Mouse (Mus musculus): ENCODE measurements at regions not wholly inside any gene's neighbourhood (a gene's known extent, or its start where the extent isn't known, plus 50 kb on each side); places are given as distances from the start of the nearest gene placed in this dataset.

GRCm38 (mm10) chr1:7319313-7319712, 2511.6 kb downstream of the Gm37988 start:
- Histone ChIP-seq H3K4me2 (ENCODE audit: low read depth, low read length, poor library complexity, severe bottlenecking) (no peak overlapping the region), H3K9me3 (ENCODE audit: low read length) (no peaks in the 10 kb centered on the region), H3K27ac (ENCODE audit: low read depth, low read length) (no peak overlapping the region), H3K9ac (replicated peaks; ENCODE audit: low read length, poor library complexity, severe bottlenecking) (no peak overlapping the region), H3K27me3 (ENCODE audit: insufficient read depth, low read length) (no peaks in the 10 kb centered on the region), H3K4me1 (ENCODE audit: insufficient read depth, low read length) (no peaks in the 10 kb centered on the region), H3K4me3 (ENCODE audit: low read depth, low read length) (no peak overlapping the region), H3K36me3 (ENCODE audit: insufficient read depth, low read length) (no peaks in the 10 kb centered on the region)
- DNase-seq (ENCODE audit: low spot score) (no peak), ATAC-seq (ENCODE audit: low FRiP score) (no peak)
- TF ChIP-seq CTCF (IDR thresholded peaks at IDR 0.05) = no peak
- 23% methylated on average over 4 of the region's 4 CpGs for WGBS
